Mouse (Mus musculus): ENCODE data around the gene Cmtm1.
"Not testable (repeated sequence)": the region's sequence is repeated elsewhere in the genome, so short reads cannot be mapped to it uniquely, and the experiment has no call there.

DNA sequence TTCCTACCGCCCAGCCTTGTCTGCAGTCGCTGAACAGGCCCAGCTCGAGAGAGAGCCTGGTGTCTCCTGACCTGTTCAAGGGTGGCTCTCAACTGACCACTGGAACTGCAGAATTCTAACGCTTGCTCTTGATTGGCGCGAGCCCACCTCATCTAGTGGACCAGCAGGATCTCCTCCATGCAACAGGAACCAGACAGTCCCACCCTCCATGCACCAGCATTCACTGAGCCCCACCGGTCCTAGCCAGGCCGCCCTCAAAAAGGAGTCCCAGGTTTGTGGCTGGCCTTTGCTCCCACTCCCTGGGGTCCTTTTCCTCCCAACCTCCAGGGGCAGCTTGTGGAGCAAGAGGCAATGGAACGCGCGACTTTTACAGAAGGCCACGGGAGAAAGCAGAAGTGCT, 16.9 kb downstream of the Cmtm1 start, which contains the start of gene Cmtm2a:
- not testable (repeated sequence) for TF ChIP-seq TAL1, GATA1 (IDR thresholded peaks at IDR 0.05; ENCODE audit: low read length)

Data from erythroblast, embryonic 14.5 days (primary cell).